Mouse (Mus musculus): ENCODE data around the gene Gng12. TPM values are rescaled to one million over a fixed set of nuclear protein-coding genes. Genes with fewer than 3 reads are reported as not detected.
"Not testable (repeated sequence)": the region's sequence is repeated elsewhere in the genome, so short reads cannot be mapped to it uniquely, and the experiment has no call there.

Gene Gng12
- polyA plus RNA-seq, 1 experiment from 2014 or later: 36.9 TPM

- no peak overlapping the region for H3K9ac ChIP-seq (ENCODE audit: low read depth, low read length)
- no peaks in the 10 kb centered on the region for H3K36me3 ChIP-seq (ENCODE audit: control insufficient read depth, insufficient read depth)
- no peak overlapping the region for H3K4me2 ChIP-seq (ENCODE audit: low read depth, low read length)
- 45% methylated on average over 5 of the region's 5 CpGs for WGBS (ENCODE audit: insufficient replicate concordance)
- no peaks in the 10 kb centered on the region for H3K27me3 ChIP-seq (ENCODE audit: control insufficient read depth, insufficient read depth, low read depth, low read length)
- no peak for ATAC-seq (ENCODE audit: low read depth)
- H3K4me3 ChIP-seq (ENCODE audit: low read depth, low read length): no peak overlapping the region
- peaks cover 18% of the 10 kb centered on the region for H3K4me1 ChIP-seq (ENCODE audit: control insufficient read depth, low read depth, low read length)
- H3K27ac ChIP-seq (ENCODE audit: low read length): no peak overlapping the region
- no peaks in the 10 kb centered on the region for H3K9me3 ChIP-seq (replicated peaks; ENCODE audit: control insufficient read depth, low read length)
These were observed 133.2 kb downstream of the Gng12 start for GRCm38 (mm10) chr6:67029312-67029950.

GRCm38 (mm10) chr6:67029987-67030386 lies 133.8 kb downstream of the Gng12 start:
- 45% methylated on average over 3 of the region's 3 CpGs for WGBS (ENCODE audit: insufficient replicate concordance)
- Histone ChIP-seq H3K4me1 (ENCODE audit: control insufficient read depth, low read depth, low read length) (peaks cover 18% of the 10 kb centered on the region), H3K36me3 (ENCODE audit: control insufficient read depth, insufficient read depth) (no peaks in the 10 kb centered on the region), H3K27me3 (ENCODE audit: control insufficient read depth, insufficient read depth, low read depth, low read length) (no peaks in the 10 kb centered on the region), H3K27ac (ENCODE audit: low read length) (no peak overlapping the region), H3K9ac (ENCODE audit: low read depth, low read length) (no peak overlapping the region), H3K4me2 (ENCODE audit: low read depth, low read length) (no peak overlapping the region), H3K9me3 (replicated peaks; ENCODE audit: control insufficient read depth, low read length) (no peaks in the 10 kb centered on the region), H3K4me3 (ENCODE audit: low read depth, low read length) (no peak overlapping the region)
- ATAC-seq (ENCODE audit: low read depth): no peak

- no peaks in the 10 kb centered on the region for H3K27me3 ChIP-seq (ENCODE audit: control insufficient read depth, insufficient read depth, low read depth, low read length)
- no peak overlapping the region for H3K27ac ChIP-seq (ENCODE audit: low read length)
- H3K9ac ChIP-seq (ENCODE audit: low read depth, low read length): no peak overlapping the region
- H3K9me3 ChIP-seq (replicated peaks; ENCODE audit: control insufficient read depth, low read length): no peaks in the 10 kb centered on the region
- ATAC-seq (ENCODE audit: low read depth): no peak
- H3K36me3 ChIP-seq (ENCODE audit: control insufficient read depth, insufficient read depth): no peaks in the 10 kb centered on the region
- H3K4me1 ChIP-seq (ENCODE audit: control insufficient read depth, low read depth, low read length): peaks cover 18% of the 10 kb centered on the region
- H3K4me2 ChIP-seq (ENCODE audit: low read depth, low read length): no peak overlapping the region
- 72% methylated on average over 2 of the region's 2 CpGs for WGBS (ENCODE audit: insufficient replicate concordance)
- H3K4me3 ChIP-seq (ENCODE audit: low read depth, low read length): no peak overlapping the region
These were observed 134.2 kb downstream of the Gng12 start for GRCm38 (mm10) chr6:67030416-67030815.

GRCm38 (mm10) chr6:67030846-67031245 lies 134.6 kb downstream of the Gng12 start:
- H3K27ac ChIP-seq (ENCODE audit: low read length): no peak overlapping the region

GRCm38 (mm10) chr6:67032551-67032950 lies 136.4 kb downstream of the Gng12 start:
- not testable (repeated sequence) for H3K27ac ChIP-seq (ENCODE audit: low read length); H3K27me3 ChIP-seq (ENCODE audit: control insufficient read depth, insufficient read depth, low read depth, low read length); H3K9me3 ChIP-seq (replicated peaks; ENCODE audit: control insufficient read depth, low read length); H3K9ac ChIP-seq (ENCODE audit: low read depth, low read length); H3K4me2 ChIP-seq (ENCODE audit: low read depth, low read length); ATAC-seq (ENCODE audit: low read depth); H3K4me3 ChIP-seq (ENCODE audit: low read depth, low read length); H3K36me3 ChIP-seq (ENCODE audit: control insufficient read depth, insufficient read depth)
- H3K4me1 ChIP-seq (ENCODE audit: control insufficient read depth, low read depth, low read length): peaks cover 17% of the 10 kb centered on the region

More at GRCm38 (mm10) chr6:67030846-67031245, 134.6 kb downstream of the Gng12 start:
- Histone ChIP-seq H3K4me2 (ENCODE audit: low read depth, low read length) (no peak overlapping the region), H3K4me3 (ENCODE audit: low read depth, low read length) (no peak overlapping the region), H3K9me3 (replicated peaks; ENCODE audit: control insufficient read depth, low read length) (no peaks in the 10 kb centered on the region), H3K36me3 (ENCODE audit: control insufficient read depth, insufficient read depth) (no peaks in the 10 kb centered on the region), H3K27me3 (ENCODE audit: control insufficient read depth, insufficient read depth, low read depth, low read length) (no peaks in the 10 kb centered on the region), H3K4me1 (ENCODE audit: control insufficient read depth, low read depth, low read length) (peaks cover 20% of the 10 kb centered on the region), H3K9ac (ENCODE audit: low read depth, low read length) (no peak overlapping the region)
- whole genome bisulfite sequencing (ENCODE audit: insufficient replicate concordance): 79% methylated on average over 5 of the region's 5 CpGs
- no peak for ATAC-seq (ENCODE audit: low read depth)

GRCm38 (mm10) chr6:67032972-67033371 lies 136.8 kb downstream of the Gng12 start:
- H3K4me1 ChIP-seq (ENCODE audit: control insufficient read depth, low read depth, low read length): peaks cover 19% of the 10 kb centered on the region
- not testable (repeated sequence) for H3K4me3 ChIP-seq (ENCODE audit: low read depth, low read length); H3K4me2 ChIP-seq (ENCODE audit: low read depth, low read length); H3K27ac ChIP-seq (ENCODE audit: low read length); H3K9ac ChIP-seq (ENCODE audit: low read depth, low read length); H3K9me3 ChIP-seq (replicated peaks; ENCODE audit: control insufficient read depth, low read length); ATAC-seq (ENCODE audit: low read depth); H3K36me3 ChIP-seq (ENCODE audit: control insufficient read depth, insufficient read depth); H3K27me3 ChIP-seq (ENCODE audit: control insufficient read depth, insufficient read depth, low read depth, low read length)
- 90% methylated on average over 3 of the region's 4 CpGs for WGBS (ENCODE audit: insufficient replicate concordance)

GRCm38 (mm10) chr6:67033604-67034003 lies 137.4 kb downstream of the Gng12 start:
- ATAC-seq (ENCODE audit: low read depth): no peak
- Histone ChIP-seq H3K27me3 (ENCODE audit: control insufficient read depth, insufficient read depth, low read depth, low read length) (no peaks in the 10 kb centered on the region), H3K4me3 (ENCODE audit: low read depth, low read length) (no peak overlapping the region), H3K9ac (ENCODE audit: low read depth, low read length) (peak overlapping the region; percentile 2; the same call in 1 of the 2 replicates), H3K36me3 (ENCODE audit: control insufficient read depth, insufficient read depth) (no peaks in the 10 kb centered on the region), H3K4me2 (ENCODE audit: low read depth, low read length) (peak overlapping the region; percentile 63; the same call in 1 of the 2 replicates), H3K27ac (ENCODE audit: low read length) (peak overlapping the region; percentile 42; the same call in 1 of the 2 replicates), H3K9me3 (replicated peaks; ENCODE audit: control insufficient read depth, low read length) (no peaks in the 10 kb centered on the region), H3K4me1 (ENCODE audit: control insufficient read depth, low read depth, low read length) (peaks cover 20% of the 10 kb centered on the region)
- WGBS (ENCODE audit: insufficient replicate concordance): 56% methylated on average over 4 of the region's 4 CpGs

GRCm38 (mm10) chr6:67034331-67035130 lies 138.3 kb downstream of the Gng12 start:
- Histone ChIP-seq H3K36me3 (ENCODE audit: control insufficient read depth, insufficient read depth) (no peaks in the 10 kb centered on the region), H3K4me2 (ENCODE audit: low read depth, low read length) (peak overlapping the region; percentile 63), H3K27ac (ENCODE audit: low read length) (peak overlapping the region; percentile 95), H3K4me3 (ENCODE audit: low read depth, low read length) (peak overlapping the region; percentile 62), H3K9ac (ENCODE audit: low read depth, low read length) (peak overlapping the region; percentile 63), H3K4me1 (ENCODE audit: control insufficient read depth, low read depth, low read length) (peaks cover 17% of the 10 kb centered on the region), H3K27me3 (ENCODE audit: control insufficient read depth, insufficient read depth, low read depth, low read length) (no peaks in the 10 kb centered on the region), H3K9me3 (replicated peaks; ENCODE audit: control insufficient read depth, low read length) (no peaks in the 10 kb centered on the region)
- 15% methylated on average over 7 of the region's 7 CpGs for WGBS (ENCODE audit: insufficient replicate concordance)
- peak; percentile 48 for ATAC-seq (ENCODE audit: low read depth)

All from liver, embryonic 16.5 days (tissue).